Mouse (Mus musculus): ENCODE data around the gene H2-DMb1. TPM values are rescaled to one million over a fixed set of nuclear protein-coding genes. Genes with fewer than 3 reads are reported as not detected.

H2-DMb1 gene
- polyA plus RNA-seq, 1 experiment from 2014 or later, result 4.0 TPM

DNA sequence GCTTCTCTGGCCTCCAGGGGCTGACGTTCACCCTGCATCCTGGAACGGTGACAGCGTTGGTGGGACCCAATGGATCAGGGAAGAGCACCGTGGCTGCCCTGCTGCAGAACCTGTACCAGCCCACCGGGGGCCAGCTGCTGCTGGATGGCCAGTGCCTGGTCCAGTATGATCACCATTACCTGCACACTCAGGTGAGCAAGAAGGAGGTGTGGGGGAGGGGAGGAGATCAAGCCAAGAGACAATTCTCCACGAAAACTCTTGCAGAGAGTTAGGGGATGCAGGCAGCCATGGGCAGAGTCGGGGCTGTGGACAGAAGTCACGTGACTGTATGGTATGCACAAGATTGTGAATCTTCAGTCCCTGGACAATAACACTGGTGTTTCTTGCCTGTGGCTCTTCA is 40.6 kb downstream of the H2-DMb1 start:
- 49% methylated on average over 8 of the region's 8 CpGs for WGBS
- Histone ChIP-seq H3K4me2 (ENCODE audit: low read depth, low read length) (no peak overlapping the region), H3K27ac (ENCODE audit: low read length) (no peak overlapping the region), H3K4me1 (ENCODE audit: control insufficient read depth, insufficient read depth, low read length) (peaks cover 10% of the 10 kb centered on the region; the same call in 1 of the 2 replicates), H3K9me3 (replicated peaks; ENCODE audit: control insufficient read depth, low read length) (no peaks in the 10 kb centered on the region), H3K36me3 (ENCODE audit: control insufficient read depth, insufficient read depth) (no peaks in the 10 kb centered on the region), H3K27me3 (ENCODE audit: control insufficient read depth, insufficient read depth, low read length) (peaks cover 57% of the 10 kb centered on the region), H3K9ac (ENCODE audit: low read length) (no peak overlapping the region), H3K4me3 (ENCODE audit: low read length) (no peak overlapping the region)
- no peak for ATAC-seq (replicated peaks; ENCODE audit: extremely low read depth, insufficient read depth, low FRiP score)

DNA sequence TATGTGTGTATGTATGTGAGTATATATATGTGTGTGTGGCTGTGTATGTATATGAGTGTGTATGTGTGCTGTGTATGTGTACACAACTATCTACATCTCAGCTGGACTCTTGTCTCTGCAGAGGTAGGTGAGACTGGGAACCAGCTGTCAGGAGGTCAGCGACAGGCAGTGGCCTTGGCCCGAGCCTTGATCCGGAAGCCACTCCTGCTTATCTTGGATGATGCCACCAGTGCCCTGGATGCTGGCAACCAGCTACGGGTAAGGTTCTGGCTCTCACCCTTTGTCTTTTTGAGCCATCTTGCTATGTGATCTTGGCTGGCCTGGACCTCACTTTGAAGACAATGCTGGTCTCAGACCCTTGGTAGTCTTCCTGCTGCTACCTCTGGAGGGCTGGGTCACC is 41.9 kb downstream of the H2-DMb1 start:
- Histone ChIP-seq H3K9me3 (replicated peaks; ENCODE audit: control insufficient read depth, low read length) (no peaks in the 10 kb centered on the region), H3K4me2 (ENCODE audit: low read depth, low read length) (no peak overlapping the region), H3K4me1 (ENCODE audit: control insufficient read depth, insufficient read depth, low read length) (peaks cover 10% of the 10 kb centered on the region; the same call in 1 of the 2 replicates), H3K36me3 (ENCODE audit: control insufficient read depth, insufficient read depth) (no peaks in the 10 kb centered on the region), H3K27me3 (ENCODE audit: control insufficient read depth, insufficient read depth, low read length) (peaks cover 60% of the 10 kb centered on the region), H3K27ac (ENCODE audit: low read length) (no peak overlapping the region), H3K4me3 (ENCODE audit: low read length) (no peak overlapping the region), H3K9ac (ENCODE audit: low read length) (no peak overlapping the region)
- whole genome bisulfite sequencing, result 91% methylated on average over 4 of the region's 4 CpGs
- no peak for ATAC-seq (replicated peaks; ENCODE audit: extremely low read depth, insufficient read depth, low FRiP score)

DNA sequence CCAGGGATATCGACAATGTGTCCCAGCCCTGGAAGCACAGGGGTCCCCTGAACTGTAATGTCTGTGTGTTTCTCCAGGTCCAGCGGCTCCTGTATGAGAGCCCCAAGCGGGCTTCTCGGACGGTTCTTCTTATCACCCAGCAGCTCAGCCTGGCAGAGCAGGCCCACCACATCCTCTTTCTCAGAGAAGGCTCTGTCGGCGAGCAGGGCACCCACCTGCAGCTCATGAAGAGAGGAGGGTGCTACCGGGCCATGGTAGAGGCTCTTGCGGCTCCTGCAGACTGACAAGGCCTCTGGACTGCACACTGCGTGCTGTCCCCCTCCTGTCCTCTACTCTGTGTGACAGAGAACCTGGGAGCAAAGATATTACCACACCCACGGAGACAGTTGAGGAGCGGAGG is 43.6 kb downstream of the H2-DMb1 start:
- no peaks in the 10 kb centered on the region for H3K9me3 ChIP-seq (replicated peaks; ENCODE audit: control insufficient read depth, low read length)
- no peak; the same call in 1 of the 2 replicates for ATAC-seq (replicated peaks; ENCODE audit: extremely low read depth, insufficient read depth, low FRiP score)
- H3K4me1 ChIP-seq (ENCODE audit: control insufficient read depth, insufficient read depth, low read length), result peaks cover 10% of the 10 kb centered on the region; the same call in 1 of the 2 replicates
- H3K36me3 ChIP-seq (ENCODE audit: control insufficient read depth, insufficient read depth), result no peaks in the 10 kb centered on the region
- peak overlapping the region; percentile 62 for H3K27ac ChIP-seq (ENCODE audit: low read length)
- H3K4me2 ChIP-seq (ENCODE audit: low read depth, low read length), result peak overlapping the region; percentile 89; the same call in 1 of the 2 replicates
- WGBS, result 28% methylated on average over 12 of the region's 12 CpGs
- H3K27me3 ChIP-seq (ENCODE audit: control insufficient read depth, insufficient read depth, low read length), result peaks cover 55% of the 10 kb centered on the region
- H3K4me3 ChIP-seq (ENCODE audit: low read length), result no peak overlapping the region
- H3K9ac ChIP-seq (ENCODE audit: low read length), result no peak overlapping the region; the same call in 1 of the 2 replicates

DNA sequence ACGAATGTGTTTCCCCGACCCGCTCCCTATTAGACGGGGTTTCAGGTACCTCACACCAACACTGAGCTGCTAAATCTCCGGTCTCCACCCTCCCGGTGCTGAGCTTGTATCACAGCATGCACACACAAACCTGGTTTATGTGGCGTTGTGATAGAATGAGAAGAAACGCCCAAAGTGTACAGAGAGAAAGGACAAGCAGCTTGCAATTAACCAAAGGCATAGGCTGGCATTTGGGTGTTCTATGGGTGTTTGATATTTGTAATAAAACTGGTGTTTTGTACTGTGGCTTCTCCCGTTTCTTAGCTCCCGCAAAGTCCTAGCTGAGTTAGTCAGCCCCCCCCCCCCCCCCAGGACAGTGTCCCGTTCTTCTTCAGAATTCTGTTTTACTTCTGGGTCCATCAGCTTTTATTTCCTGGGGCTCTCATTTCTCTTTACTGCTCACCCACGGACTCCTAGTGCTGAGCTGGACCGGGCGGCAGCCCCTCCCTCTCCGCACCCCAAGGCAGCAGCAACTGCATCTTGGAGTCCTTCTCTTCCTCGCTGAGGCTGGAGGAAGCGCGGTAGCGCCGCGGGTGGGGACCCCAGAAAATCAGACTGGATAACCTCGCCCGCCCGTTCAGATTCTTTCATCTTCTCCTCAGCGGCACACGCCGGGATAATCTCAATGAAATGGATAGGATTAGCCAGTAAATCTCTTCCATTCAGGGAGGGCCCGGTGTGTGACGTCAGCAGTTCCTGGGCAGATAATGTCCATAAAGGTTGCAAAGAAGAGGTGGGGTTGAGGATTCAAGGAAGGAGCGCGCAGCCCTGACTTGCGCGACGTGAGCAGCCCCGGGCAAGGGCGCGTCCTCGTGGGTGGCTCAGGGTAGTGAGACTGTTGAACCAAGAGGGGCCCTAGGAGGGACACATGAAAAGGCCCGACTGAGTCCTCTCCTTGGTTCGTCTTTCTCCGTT is 44.3 kb downstream of the H2-DMb1 start, which contains the start of gene Psmb8:
Psmb8 (plus strand) TSS at position 781 of the 954 bp plus-strand sequence.
- H3K27me3 ChIP-seq (ENCODE audit: control insufficient read depth, insufficient read depth, low read length), result peaks cover 52% of the 10 kb centered on the region
- H3K4me1 ChIP-seq (ENCODE audit: control insufficient read depth, insufficient read depth, low read length), result peaks cover 10% of the 10 kb centered on the region; the same call in 1 of the 2 replicates
- ATAC-seq (replicated peaks; ENCODE audit: extremely low read depth, insufficient read depth, low FRiP score), result peak; percentile 85
- no peaks in the 10 kb centered on the region for H3K36me3 ChIP-seq (ENCODE audit: control insufficient read depth, insufficient read depth)
- H3K4me2 ChIP-seq (ENCODE audit: low read depth, low read length), result peak within 1 kb of the TSS; percentile 89
- H3K9me3 ChIP-seq (replicated peaks; ENCODE audit: control insufficient read depth, low read length), result no peaks in the 10 kb centered on the region
- peak within 1 kb of the TSS; percentile 62 for H3K27ac ChIP-seq (ENCODE audit: low read length)
- WGBS, result 4% methylated on average over 41 of the region's 41 CpGs
- H3K9ac ChIP-seq (ENCODE audit: low read length), result peak within 1 kb of the TSS; percentile 75
- peak within 1 kb of the TSS; percentile 69 for H3K4me3 ChIP-seq (ENCODE audit: low read length)

DNA sequence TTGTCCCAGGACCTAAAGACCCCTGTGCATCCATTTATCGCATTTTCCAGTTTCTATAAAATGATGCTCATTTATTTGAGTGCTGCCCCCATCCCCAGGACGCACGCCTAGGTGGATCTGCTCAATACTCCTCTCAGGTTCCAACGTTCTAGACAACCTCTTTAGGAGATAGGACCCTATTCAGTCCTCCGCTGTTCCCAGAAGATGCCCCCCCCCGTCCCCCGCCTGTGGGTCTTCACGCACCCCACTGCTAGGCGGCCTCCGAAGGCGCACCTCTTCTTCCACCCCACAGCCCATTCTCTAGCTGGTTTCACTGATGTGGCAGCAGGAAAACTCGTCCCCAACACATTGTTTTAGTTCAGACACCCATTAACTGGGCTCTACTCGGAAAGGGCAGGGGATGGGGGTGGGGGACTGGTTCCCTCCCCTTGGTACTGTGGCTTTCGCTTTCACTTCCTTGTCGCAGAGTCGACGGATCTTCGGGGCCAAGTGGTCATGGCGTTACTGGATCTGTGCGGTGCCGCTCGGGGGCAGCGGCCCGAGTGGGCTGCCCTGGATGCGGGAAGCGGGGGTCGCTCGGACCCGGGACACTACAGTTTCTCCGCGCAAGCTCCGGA is 45.1 kb downstream of the H2-DMb1 start:
- Histone ChIP-seq H3K27ac (ENCODE audit: low read length) (no peak overlapping the region), H3K4me1 (ENCODE audit: control insufficient read depth, insufficient read depth, low read length) (peaks cover 10% of the 10 kb centered on the region; the same call in 1 of the 2 replicates), H3K9ac (ENCODE audit: low read length) (peak overlapping the region; percentile 75), H3K4me2 (ENCODE audit: low read depth, low read length) (peak overlapping the region; percentile 89), H3K36me3 (ENCODE audit: control insufficient read depth, insufficient read depth) (no peaks in the 10 kb centered on the region), H3K9me3 (replicated peaks; ENCODE audit: control insufficient read depth, low read length) (no peaks in the 10 kb centered on the region), H3K4me3 (ENCODE audit: low read length) (peak overlapping the region; percentile 69), H3K27me3 (ENCODE audit: control insufficient read depth, insufficient read depth, low read length) (peaks cover 50% of the 10 kb centered on the region)
- ATAC-seq (replicated peaks; ENCODE audit: extremely low read depth, insufficient read depth, low FRiP score), result peak; percentile 39; the same call in 1 of the 2 replicates
- WGBS, result 3% methylated on average over 32 of the region's 32 CpGs

DNA sequence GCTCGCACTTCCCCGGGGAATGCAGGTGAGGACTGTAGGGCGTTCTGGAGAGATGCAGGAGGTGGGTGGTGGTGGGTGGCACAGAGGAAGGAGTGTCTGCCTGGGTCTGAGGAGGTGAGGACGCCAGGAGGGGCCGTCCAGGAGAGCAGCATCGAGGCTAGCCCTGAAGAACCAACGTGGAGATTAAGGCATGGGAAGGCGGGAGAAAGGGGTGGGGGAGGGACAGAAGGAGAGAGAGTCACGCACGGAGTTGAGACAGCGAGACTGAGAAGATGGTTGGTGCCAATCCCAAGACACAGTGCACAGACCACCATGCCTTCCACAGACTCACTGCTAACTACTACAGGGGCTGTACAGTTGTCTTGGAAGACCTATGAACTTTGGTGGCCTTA is 45.6 kb downstream of the H2-DMb1 start:
- H3K9ac ChIP-seq (ENCODE audit: low read length), result peak overlapping the region; percentile 75
- WGBS, result 9% methylated on average over 11 of the region's 11 CpGs
- H3K36me3 ChIP-seq (ENCODE audit: control insufficient read depth, insufficient read depth), result no peaks in the 10 kb centered on the region
- H3K4me3 ChIP-seq (ENCODE audit: low read length), result peak overlapping the region; percentile 69
- no peak for ATAC-seq (replicated peaks; ENCODE audit: extremely low read depth, insufficient read depth, low FRiP score)
- H3K4me1 ChIP-seq (ENCODE audit: control insufficient read depth, insufficient read depth, low read length), result peaks cover 10% of the 10 kb centered on the region; the same call in 1 of the 2 replicates
- peak overlapping the region; percentile 89 for H3K4me2 ChIP-seq (ENCODE audit: low read depth, low read length)
- H3K9me3 ChIP-seq (replicated peaks; ENCODE audit: control insufficient read depth, low read length), result no peaks in the 10 kb centered on the region
- H3K27me3 ChIP-seq (ENCODE audit: control insufficient read depth, insufficient read depth, low read length), result peaks cover 48% of the 10 kb centered on the region
- no peak overlapping the region for H3K27ac ChIP-seq (ENCODE audit: low read length)

DNA sequence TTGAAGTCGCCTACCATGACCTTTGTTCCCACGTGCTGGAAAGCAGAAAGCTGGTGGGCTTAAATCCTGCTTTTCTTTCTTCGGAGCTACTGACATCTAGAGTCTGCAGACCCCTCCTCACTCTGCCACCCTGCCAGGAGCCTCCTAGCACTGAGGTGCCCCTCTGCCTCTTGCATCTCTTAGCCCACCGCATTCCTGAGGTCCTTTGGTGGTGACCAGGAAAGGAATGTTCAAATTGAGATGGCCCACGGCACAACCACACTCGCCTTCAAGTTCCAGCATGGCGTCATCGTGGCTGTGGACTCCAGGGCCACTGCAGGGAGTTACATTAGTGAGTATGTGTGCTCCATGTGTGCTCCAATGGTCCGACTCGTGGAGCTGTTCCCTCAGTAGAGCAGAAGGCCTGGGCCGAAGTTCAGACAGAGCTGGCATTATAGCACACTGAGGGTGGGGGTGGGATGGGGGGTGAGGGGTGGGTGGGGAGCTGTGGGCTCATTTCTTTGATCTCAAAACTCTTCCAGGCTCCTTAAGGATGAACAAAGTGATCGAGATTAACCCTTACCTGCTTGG is 46.3 kb downstream of the H2-DMb1 start:
- peak overlapping the region; percentile 89 for H3K4me2 ChIP-seq (ENCODE audit: low read depth, low read length)
- peak overlapping the region; percentile 69 for H3K4me3 ChIP-seq (ENCODE audit: low read length)

DNA sequence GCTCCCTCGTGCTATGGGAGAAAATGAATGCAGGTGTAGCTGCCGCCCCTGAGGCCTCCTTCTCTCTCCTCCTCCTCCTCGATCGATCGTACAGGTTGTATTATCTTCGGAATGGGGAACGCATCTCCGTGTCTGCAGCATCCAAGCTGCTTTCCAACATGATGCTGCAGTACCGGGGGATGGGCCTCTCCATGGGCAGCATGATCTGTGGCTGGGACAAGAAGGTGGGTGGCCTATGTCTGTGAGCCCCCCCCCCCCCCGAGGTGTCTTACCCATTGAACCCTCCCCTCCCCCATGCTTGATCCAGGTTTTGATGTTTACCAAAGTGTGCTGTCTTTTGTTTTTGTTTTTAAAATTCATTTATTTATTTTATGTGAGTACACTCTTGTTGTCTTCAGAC is 47.2 kb downstream of the H2-DMb1 start:
- peaks cover 35% of the 10 kb centered on the region for H3K27me3 ChIP-seq (ENCODE audit: control insufficient read depth, insufficient read depth, low read length)
- no peak overlapping the region for H3K27ac ChIP-seq (ENCODE audit: low read length)

More for the DNA sequence above, 46.3 kb downstream of the H2-DMb1 start:
- peaks cover 14% of the 10 kb centered on the region; the same call in 1 of the 2 replicates for H3K4me1 ChIP-seq (ENCODE audit: control insufficient read depth, insufficient read depth, low read length)
- H3K27ac ChIP-seq (ENCODE audit: low read length), result no peak overlapping the region
- H3K9ac ChIP-seq (ENCODE audit: low read length), result peak overlapping the region; percentile 31; the same call in 1 of the 2 replicates
- no peaks in the 10 kb centered on the region for H3K36me3 ChIP-seq (ENCODE audit: control insufficient read depth, insufficient read depth)
- peaks cover 41% of the 10 kb centered on the region for H3K27me3 ChIP-seq (ENCODE audit: control insufficient read depth, insufficient read depth, low read length)
- 59% methylated on average over 12 of the region's 12 CpGs for WGBS
- H3K9me3 ChIP-seq (replicated peaks; ENCODE audit: control insufficient read depth, low read length), result no peaks in the 10 kb centered on the region
- ATAC-seq (replicated peaks; ENCODE audit: extremely low read depth, insufficient read depth, low FRiP score), result no peak

More for the DNA sequence above, 47.2 kb downstream of the H2-DMb1 start:
- no peak for ATAC-seq (replicated peaks; ENCODE audit: extremely low read depth, insufficient read depth, low FRiP score)
- H3K4me2 ChIP-seq (ENCODE audit: low read depth, low read length), result no peak overlapping the region
- no peak overlapping the region for H3K4me3 ChIP-seq (ENCODE audit: low read length)
- peaks cover 16% of the 10 kb centered on the region; the same call in 1 of the 2 replicates for H3K4me1 ChIP-seq (ENCODE audit: control insufficient read depth, insufficient read depth, low read length)
- 88% methylated on average over 10 of the region's 10 CpGs for WGBS
- no peaks in the 10 kb centered on the region for H3K9me3 ChIP-seq (replicated peaks; ENCODE audit: control insufficient read depth, low read length)
- no peak overlapping the region for H3K9ac ChIP-seq (ENCODE audit: low read length)
- H3K36me3 ChIP-seq (ENCODE audit: control insufficient read depth, insufficient read depth), result no peaks in the 10 kb centered on the region

Measured in heart, embryonic 16.5 days (tissue).